ENCODE assay signal across 1 mouse cellular context in the genomic region with DNA sequence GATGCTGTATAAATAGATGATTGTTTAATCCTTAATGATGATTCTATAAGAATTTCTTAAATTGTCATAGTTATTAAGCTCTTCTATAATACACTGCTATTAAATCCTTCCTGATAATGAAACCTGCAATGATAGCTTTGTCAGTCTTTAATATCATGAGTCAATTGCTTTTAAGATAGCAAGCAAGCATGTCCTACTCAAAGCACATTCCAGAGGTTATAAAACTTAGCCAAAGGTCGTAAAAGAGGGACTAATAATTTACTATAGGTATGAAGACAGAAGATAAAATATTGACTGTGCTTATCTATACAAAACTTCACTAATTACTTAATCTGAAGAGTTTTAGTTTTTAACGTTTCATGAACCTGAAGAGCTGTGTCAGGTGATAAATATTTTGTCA. TPM values are rescaled to one million over a fixed set of nuclear protein-coding genes. Genes with fewer than 3 reads are reported as not detected.
"Had no signal": no experiment of that assay in that cellular context is flagged by ENCODE, and none has a peak within 500 bp of the region (broad histone marks: within the 10 kb centered on the region; RNA-seq: fewer than 3 reads in every experiment).

No protein-coding gene starts in this region.

RNA-seq across cellular contexts. Expression of gene Naip5, which starts 10.9 kb away (rescaled TPM):
- polyA plus RNA-seq: limb, embryonic 12.5 days had no signal
